Mouse (Mus musculus): ENCODE measurements around the gene Olfr1122.
"Not testable (repeated sequence)": the region's sequence is repeated elsewhere in the genome, so short reads cannot be mapped to it uniquely, and the experiment has no call there.

Olfr1122 gene

DNA sequence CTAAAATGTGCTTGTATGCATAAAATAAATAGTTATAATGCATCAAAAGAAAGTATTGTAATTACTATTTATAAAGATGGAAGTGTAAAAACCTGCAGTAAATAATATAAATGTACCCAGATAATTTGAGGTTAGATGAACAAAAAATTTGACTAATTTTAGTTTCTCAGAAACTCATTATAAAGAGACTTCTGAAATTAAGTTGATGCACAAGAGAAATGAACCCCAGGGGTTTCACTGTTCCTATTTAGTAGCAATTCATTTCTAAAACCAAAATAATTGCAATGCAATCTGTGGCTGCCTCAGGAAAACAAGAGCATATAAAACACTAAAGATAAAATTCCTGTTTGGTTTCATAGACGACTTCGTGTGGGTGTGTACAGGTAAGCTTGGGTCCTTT, at the start of gene Olfr1122:
Olfr1122 (plus strand) TSS at position 301 of the 400 bp plus-strand sequence.
- no peak for DNase-seq

- no peak for DNase-seq
These were observed 31.1 kb upstream of the Olfr1122 start, which contains the start of gene Olfr1120 for GRCm38 (mm10) chr2:87354515-87354914. Olfr1120 (plus strand) TSS chr2:87354815.

- not testable (repeated sequence) for DNase-seq
These were observed 25.5 kb upstream of the Olfr1122 start for GRCm38 (mm10) chr2:87360121-87360520.

DNA sequence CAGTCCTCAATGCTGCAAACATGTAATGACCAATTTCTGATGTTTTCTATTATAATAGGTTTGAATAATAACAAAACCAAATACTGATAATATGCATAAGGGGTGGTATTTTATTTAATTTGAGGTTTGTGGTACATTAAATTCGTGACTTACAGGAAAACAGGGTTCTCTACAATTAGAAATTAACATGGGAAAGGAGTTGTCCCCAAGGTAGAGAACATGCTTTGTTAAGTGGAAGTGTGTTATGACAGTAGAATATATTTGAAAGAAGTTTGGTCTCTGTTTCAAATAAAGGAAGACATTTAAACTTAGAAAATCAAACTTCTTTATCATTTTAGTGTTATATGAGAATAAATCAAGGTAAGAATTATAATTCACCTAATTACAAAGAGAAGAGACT, 16.1 kb upstream of the Olfr1122 start, which contains the start of gene Olfr1121:
Olfr1121 (plus strand) TSS at position 301 of the 400 bp plus-strand sequence.
- DNase-seq: no peak

DNA sequence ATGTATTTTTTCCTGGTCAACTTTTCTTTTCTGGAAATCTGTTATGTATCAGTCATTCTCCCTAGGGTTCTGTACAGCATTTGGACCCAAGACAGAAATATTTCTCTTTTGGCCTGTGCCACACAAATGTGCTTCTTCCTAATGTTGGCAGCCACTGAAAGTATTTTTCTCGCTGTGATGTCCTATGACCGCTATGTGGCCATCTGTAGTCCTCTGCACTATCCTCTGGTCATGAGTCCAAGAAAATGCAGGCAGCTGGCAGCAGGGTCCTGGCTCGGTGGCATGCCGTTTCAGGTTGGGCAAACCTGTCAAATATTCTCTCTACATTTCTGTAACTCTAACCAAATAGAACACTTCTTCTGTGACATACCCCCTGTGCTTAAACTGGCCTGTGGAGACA, 13.9 kb upstream of the Olfr1122 start:
- DNase-seq: peak; percentile 74 to 79

- no peak for DNase-seq
These were observed 1.7 kb upstream of the Olfr1122 start for GRCm38 (mm10) chr2:87383935-87384334.

GRCm38 (mm10) chr2:87393605-87394004, 8.0 kb downstream of the Olfr1122 start:
- not testable (repeated sequence) for DNase-seq

DNA sequence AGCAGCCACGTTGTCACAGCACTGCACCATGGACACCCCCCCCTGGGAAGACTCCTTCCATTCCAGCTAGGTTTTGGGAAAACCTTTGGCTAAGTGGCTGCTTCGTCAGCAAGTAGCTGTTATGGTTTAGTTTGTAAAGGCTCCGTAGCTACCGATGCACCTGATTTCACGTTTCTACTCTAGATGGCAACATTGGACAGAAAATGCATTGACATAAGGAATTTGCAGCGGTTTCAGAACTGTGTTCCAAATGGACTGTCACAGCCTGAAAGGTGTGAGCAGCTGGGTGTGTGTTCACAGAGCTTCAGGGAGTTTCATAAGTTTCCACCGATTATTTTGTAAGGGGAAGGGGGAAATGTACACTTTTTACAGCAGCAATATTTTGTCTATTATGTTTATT, 9.0 kb downstream of the Olfr1122 start:
- not testable (repeated sequence) for DNase-seq

DNA sequence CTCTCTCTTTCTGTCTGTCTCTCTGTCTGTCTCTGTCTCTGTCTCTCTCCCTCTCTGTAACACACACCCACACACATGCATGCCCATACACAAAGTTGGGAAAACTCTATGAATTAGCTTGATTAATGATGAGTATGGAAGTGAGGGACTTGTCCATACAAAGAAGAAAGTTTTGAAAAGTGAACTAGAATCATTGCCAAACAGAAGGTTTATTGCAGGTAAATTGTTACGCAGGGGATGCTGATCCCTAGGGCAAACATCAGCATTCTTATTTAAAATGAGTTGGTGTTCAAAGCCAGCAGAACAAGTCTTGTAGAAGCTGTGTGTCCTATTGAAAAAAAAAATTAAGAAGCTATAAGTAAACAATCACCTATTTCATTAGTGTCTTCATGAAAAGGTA, 30.7 kb downstream of the Olfr1122 start, which contains the start of gene Olfr1123:
Olfr1123 (plus strand) TSS at position 301 of the 400 bp plus-strand sequence.
- no peak for DNase-seq

GRCm38 (mm10) chr2:87429975-87430374, 44.3 kb downstream of the Olfr1122 start, which contains the start of gene Olfr1124:
Olfr1124 (plus strand) TSS chr2:87430275.
- DNase-seq: no peak

- DNase-seq: no peak
These were observed 52.1 kb downstream of the Olfr1122 start for GRCm38 (mm10) chr2:87437731-87438130.

All from cerebellum, postnatal 25 days (tissue).